Mouse (Mus musculus) urinary bladder, postnatal 14 days (tissue): ENCODE measurements around the gene Slc4a4.

Experiments
- DNase-seq: peaks from one replicate; pipeline ENCODE4 v3.0.0; 2021; ENCODE audit warnings: low spot score

Gene Slc4a4

GRCm38 (mm10) chr5:88886668-88887555 lies at the start of gene Slc4a4:
Gene Slc4a4, plus strand, starts transcription at chr5:88886818.
- DNase-seq: peak; percentile 57

GRCm38 (mm10) chr5:88840080-88840798 lies 46.4 kb upstream of the Slc4a4 start:
- no peak for DNase-seq

- DNase-seq: no peak
These were observed 29.3 kb upstream of the Slc4a4 start for GRCm38 (mm10) chr5:88857311-88857710.

DNA sequence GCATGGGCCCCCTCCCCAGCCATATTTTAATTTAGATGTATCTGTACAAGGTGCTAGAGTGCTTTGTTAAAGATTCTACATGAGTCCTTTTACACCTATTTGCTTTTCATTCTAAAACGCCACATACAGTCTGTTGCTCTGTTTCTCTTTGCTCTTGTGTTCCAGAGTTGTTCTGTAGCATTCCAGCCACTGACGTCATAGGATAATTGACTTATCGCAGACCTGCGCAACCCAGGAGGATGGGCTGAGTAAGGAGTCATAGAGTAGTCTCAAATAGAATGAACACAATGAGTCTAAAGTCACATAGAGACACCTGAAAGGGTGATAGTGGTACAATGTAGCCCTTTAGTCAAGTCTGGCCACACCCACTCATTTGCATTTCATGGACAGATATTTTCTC lies 28.8 kb upstream of the Slc4a4 start:
- DNase-seq: no peak

DNA sequence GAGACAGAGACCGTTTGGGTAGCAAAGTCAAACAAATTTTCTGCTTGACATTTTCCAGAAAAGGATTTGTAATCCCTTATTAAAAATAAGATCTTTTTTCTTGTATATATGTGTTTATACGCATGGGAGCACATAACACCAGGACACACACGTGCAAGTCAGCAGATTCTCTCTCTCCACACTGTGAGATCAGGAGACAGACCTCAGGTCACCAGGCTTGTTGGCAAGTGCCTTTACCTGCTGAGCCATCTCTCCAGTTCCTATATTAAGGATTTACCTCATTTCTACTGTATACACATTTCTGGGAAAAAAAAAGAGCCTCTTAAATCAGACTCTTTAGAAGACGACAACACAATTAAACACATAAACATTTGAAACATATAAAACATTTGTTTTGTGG lies 28.4 kb upstream of the Slc4a4 start:
- DNase-seq: no peak

DNA sequence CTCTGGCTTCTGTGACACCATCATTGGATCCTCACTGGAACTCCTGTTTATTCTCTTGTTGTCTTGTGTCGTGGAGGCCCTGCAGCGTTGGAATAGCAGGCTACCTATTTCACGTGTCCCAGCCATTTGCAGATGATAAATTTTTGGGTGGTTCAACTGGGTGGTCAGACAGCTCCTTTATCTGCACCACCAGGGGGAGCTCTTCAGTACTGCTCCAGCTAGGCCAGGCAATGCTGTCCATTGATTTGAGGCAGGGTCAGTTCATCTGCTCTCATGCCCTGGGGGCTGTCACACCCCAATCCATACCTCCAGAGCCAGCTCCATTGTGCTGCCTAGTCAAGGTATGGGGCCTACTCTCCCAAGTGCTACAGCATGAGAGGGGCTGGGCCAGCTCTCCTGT lies 24.5 kb upstream of the Slc4a4 start:
- DNase-seq: peak; percentile 22

GRCm38 (mm10) chr5:88862794-88863193 lies 23.8 kb upstream of the Slc4a4 start:
- DNase-seq: no peak

- peak; percentile 46 for DNase-seq
These were observed 2.5 kb upstream of the Slc4a4 start for GRCm38 (mm10) chr5:88884101-88884500.

DNA sequence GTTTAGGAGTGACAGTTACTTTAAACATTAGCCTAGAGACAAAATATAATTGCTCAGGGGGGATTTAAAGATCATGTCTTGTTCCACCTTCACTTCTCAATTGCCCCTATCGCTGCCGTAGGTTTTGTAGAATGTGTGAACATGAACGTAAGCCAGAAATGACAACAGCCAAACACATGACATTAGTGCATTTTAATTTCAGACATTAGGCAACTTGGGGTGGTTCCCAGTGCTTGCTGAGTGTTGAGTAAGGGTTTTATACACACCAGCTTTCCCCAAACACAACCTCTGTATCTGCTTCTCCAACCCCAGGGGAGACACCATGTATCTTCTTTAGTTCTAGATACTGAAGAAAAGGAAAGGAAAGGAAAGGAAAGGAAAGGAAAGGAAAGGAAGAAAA lies 1.1 kb upstream of the Slc4a4 start:
- DNase-seq: no peak

DNA sequence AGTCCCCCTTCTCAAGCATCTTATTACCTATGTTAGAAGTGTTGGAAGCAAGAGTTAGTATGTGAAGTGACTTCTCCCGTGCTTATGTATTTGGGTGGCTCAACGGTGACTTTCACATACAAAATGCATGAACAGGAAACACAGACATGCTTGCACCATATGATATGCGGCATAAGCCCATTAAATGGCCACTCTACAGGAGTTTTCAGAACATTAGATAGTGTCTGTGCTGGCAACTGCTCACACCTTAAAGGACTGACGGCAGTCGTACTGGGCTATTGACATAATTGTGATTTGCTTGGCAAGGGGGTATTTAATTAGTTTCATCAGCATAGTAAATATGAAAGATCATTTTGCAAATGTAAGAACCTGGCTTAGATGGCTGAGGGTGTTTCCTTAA lies 674 bp upstream of the Slc4a4 start:
- no peak for DNase-seq

- no peak for DNase-seq
These were observed 310 bp upstream of the Slc4a4 start for GRCm38 (mm10) chr5:88886349-88886667.

DNA sequence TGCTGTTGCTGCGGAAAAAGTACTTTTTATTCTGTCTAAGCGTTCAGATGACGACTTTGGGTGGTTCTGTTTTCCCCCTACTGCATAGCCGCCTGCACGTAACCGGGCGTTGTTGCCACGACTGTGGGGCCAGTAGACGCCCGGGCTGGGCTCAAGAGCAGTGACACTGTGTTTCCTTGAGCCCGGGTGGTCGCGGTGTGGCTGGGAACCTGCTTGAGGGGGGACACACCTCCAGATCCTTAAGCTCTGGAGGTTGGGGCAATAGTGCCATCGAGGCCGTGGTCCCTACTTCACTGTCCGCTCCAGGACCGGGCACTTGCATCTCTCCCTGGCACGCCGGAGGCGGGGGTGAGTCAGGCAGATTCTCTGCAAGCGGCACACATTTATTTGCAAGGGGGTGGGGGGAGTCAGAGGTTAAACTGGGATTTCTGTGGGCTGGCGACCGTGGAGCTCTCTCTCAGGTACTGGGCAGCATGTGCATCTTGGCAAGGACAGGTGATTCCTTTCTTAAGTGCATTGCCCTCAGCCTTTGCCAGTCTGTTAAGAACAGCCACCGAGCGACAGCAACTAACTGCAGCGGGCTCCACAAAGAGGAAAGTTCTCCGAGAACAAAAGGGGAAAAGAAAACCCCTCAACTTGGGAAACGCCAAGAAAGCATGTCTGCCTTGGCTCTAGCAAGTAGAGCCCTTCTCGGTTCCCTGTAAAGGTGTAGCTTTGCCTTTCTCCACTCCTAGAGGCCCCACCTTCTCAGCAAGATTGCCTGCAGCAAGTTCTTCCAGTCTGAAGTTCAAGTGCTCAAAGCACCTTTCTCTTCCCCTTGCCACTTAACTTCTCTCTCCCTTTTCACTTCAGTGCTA lies 1.2 kb downstream of the Slc4a4 start:
- DNase-seq: peak; percentile 15

DNA sequence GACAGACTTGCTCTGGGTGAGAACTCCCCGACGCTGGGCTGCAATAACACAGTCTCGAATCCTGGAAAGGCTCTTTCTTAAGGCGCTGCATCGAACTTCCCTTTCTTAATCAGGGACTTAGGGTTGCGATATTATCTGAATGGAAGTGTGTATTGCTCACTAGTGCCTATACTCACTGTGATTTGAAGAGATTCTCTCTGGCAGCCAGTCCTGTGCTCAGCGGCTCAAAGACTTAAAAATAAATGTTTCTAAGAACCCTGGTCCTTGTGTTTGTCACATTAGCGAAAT lies 1.7 kb downstream of the Slc4a4 start:
- DNase-seq: no peak

- peak; percentile 17 for DNase-seq
These were observed 2.7 kb downstream of the Slc4a4 start for GRCm38 (mm10) chr5:88889326-88889725.

DNA sequence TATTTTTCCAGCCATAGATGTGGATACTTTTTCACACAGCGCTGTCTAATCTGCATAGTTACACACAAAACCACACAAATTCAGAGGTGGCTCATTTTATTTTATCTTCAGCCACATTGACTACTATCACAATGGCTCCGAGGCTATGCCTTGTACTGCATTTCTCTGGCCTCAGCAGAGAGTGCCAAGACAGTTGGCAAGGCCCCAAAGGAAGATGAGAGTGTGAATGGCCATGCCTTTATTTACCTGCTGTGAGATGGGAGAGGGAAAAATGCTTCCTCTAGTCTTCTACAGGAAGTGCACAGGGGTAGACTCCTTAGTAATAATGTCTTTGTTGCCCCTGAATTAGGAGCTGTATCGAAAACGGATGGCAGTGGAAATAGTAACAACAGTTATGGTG lies 3.5 kb downstream of the Slc4a4 start:
- no peak for DNase-seq

DNA sequence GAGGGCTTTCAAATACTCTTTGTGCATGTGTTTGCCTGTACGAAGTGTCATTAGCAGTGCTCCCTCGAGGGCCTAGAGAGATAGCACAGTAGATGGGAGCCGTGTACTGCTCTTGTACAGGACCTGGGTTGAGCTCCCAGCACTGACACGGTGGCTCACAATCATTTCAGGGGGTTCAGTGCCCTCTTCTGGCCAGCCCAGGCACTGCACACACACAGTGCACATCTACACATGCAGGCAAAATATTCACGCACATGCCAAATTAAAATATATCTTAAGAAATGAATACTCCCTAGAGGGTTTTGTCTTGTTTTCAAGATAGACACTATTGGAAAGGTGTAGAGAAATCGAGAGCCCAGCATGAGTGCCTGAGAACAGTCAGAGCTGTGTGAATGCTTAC lies 10.0 kb downstream of the Slc4a4 start:
- no peak for DNase-seq

DNA sequence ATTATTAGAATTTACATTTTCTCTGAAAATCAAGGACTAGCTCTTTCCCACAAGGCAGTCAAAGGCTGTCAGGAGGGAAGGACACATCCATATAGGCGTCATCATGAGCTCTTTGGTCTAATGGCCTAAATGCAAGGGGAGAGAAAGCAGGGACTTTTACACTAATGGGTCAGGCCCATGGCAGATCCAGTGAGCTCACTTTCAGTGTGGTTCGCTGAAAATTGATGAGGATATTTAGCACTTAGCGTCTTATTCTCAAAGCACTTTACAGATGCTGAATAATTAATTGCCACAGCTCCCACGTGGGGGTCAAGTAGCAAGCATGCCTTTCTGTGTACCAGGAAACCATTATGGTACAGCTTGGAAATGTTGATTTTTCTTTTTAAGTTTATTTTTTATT lies 16.5 kb downstream of the Slc4a4 start:
- DNase-seq: no peak

GRCm38 (mm10) chr5:88903526-88903925 lies 16.9 kb downstream of the Slc4a4 start:
- no peak for DNase-seq

GRCm38 (mm10) chr5:88904841-88905240 lies 18.2 kb downstream of the Slc4a4 start:
- DNase-seq: no peak

DNA sequence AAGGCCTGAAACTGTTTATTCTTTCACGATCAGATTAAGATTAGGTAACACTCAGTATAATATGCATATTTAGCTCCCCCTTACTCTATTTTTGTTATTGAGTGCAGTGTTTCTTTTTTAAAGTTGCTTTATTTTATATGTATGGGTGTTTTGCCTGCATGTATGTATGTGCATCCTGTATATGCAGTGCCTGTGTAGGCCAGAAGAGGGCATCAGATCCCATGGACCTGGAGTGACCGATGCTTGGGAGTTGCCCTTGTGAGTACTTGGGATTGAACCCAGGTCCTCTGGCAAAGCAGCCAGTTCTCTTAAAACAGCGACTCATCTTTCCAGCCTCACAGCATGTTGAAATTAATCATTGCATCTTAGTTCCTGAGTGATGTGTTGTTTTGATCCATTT lies 21.0 kb downstream of the Slc4a4 start:
- DNase-seq: no peak

- peak; percentile 60 for DNase-seq
These were observed 26.0 kb downstream of the Slc4a4 start for GRCm38 (mm10) chr5:88912629-88913028.

DNA sequence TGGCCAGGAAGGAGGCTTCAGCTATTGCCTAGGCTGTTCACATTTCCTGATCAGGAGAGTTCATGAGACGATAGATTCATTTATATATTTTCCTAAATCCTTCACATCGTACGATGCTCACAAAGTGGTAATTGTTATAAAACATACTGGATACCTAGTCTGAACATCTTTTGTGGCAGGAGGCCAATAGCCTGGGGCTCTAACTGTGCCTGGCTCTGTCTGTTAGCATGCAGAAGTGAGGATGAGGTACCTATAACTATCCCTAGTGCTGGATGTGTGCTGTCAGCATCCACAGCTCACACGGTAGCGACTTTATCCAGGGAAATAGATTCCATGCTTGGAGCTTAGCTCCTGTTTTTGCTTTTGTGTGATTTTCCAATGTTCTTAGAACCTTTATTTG lies 28.5 kb downstream of the Slc4a4 start:
- DNase-seq: no peak

GRCm38 (mm10) chr5:88916501-88916971 lies 29.9 kb downstream of the Slc4a4 start:
- DNase-seq: no peak
